Mouse (Mus musculus): ENCODE data around the gene Smim24.

- TF ChIP-seq CTCF (IDR thresholded peaks at IDR 0.05; ENCODE audit: low read depth, low read length) (no peak), POLR2A (IDR thresholded peaks at IDR 0.05; ENCODE audit: extremely low read depth, insufficient read depth, low read length) (no peak)
Measured at GRCm38 (mm10) chr10:81396749-81397148, 3.9 kb downstream of the Smim24 start.
